Mouse (Mus musculus): ENCODE results near the gene Xylt2.

DNA sequence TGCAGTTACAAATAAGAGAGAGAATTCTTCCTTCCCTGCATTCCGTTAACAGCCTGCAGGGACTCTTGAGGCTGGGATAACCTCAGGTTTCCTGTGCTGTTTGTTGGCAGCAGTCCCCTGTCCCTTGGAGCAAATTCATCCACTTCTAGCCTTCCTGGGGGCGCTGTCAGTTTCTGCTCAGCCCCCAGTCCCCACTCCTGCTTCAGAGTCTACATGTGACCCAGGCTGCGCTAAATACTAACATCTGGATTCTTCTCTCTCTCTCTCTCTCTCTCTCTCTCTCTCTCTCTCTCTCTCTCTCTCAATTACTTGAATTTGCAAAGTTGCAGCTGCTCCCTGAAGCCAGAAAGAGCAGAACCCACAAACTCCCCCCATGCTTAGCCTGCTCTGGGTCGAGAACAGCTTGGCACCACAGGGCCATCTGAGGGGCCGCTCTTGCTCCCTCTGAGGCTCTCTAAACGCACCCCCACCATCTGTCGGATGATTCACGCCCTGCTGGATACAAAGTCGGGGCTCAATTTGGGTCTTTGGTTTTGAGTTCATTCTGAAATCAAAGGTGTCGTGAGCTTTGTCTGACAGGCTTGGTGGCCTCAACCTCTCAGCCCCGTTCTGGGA is 36.0 kb upstream of the Xylt2 start:
- TF ChIP-seq GATA1 (IDR thresholded peaks at IDR 0.05; ENCODE audit: low read length), result no peak
- no peak for TF ChIP-seq TAL1 (IDR thresholded peaks at IDR 0.05; ENCODE audit: low read length)

Data from erythroblast, embryonic 14.5 days (primary cell).